Mouse (Mus musculus): ENCODE data around the gene 1700019N19Rik.

DNA sequence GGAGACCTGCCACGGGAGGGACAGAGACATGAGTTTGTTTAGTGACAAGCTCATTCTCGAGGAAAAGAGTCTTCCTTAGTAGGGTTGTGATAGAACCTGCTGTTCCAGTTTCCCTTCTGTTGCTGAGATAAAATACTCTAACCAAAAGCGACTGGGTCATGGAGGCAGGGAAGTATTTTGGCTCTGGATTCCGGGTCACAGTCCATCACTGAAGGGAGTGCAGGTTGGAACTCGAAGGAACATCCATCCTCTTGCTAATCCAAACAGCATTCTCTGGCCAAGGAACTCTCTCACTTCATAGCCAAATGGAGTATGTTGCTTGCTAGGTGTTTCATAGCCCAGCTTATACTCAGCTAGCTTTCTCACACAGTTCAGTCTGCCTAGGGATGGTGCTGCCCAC is 17.8 kb downstream of the 1700019N19Rik start:
- no peak for TF ChIP-seq POLR2A (IDR thresholded peaks at IDR 0.05; ENCODE audit: low read depth, low read length)
- no peak for TF ChIP-seq CTCF (IDR thresholded peaks at IDR 0.05; ENCODE audit: borderline replicate concordance, insufficient read depth, low read length)

All from embryonic fibroblast, embryonic 13.5 days (primary cell).